Mouse (Mus musculus) C2C12 (cell line): ENCODE results near the gene Camta2. TPM values are rescaled to one million over a fixed set of nuclear protein-coding genes. Genes with fewer than 3 reads are reported as not detected.

Source experiments
- H3K27me3 ChIP-seq: one replicate; pipeline ENCODE4 v1.6.1; 2011; ENCODE audit not compliant: control insufficient read depth, insufficient read depth, insufficient read length
- H3K36me3 ChIP-seq: one replicate; pipeline ENCODE4 v1.6.1; 2011; ENCODE audit not compliant: control insufficient read depth, insufficient read depth
- H3K4me3 ChIP-seq: one replicate; pipeline ENCODE4 v1.5.1; 2011; ENCODE audit warnings: mild to moderate bottlenecking, control low read depth; ENCODE audit not compliant: poor library complexity, insufficient read depth, severe bottlenecking
- H3K79me2 ChIP-seq: one replicate; pipeline ENCODE4 v1.6.1; 2011; ENCODE audit not compliant: control insufficient read depth, insufficient read depth
- H3K79me3 ChIP-seq: one replicate; pipeline ENCODE4 v1.6.1; 2011; ENCODE audit warnings: low read depth, control low read depth
- H3ac ChIP-seq: one replicate; pipeline ENCODE3; 2011; ENCODE audit warnings: low read depth; ENCODE audit not compliant: control insufficient read depth, insufficient read length
- CEBPB ChIP-seq: IDR thresholded peaks from one replicate; pipeline ENCODE4 v1.6.1; 2011; ENCODE audit warnings: low read depth, mild to moderate bottlenecking, control low read depth, moderate library complexity
- CTCF ChIP-seq: IDR thresholded peaks from one replicate; pipeline ENCODE4 v1.5.1; 2011; ENCODE audit not compliant: control insufficient read depth, insufficient read depth, insufficient read length
- FOSL1 ChIP-seq: IDR thresholded peaks from one replicate; pipeline ENCODE4 v1.8.0; 2011; ENCODE audit warnings: mild to moderate bottlenecking, low read length; ENCODE audit not compliant: poor library complexity, insufficient read depth, severe bottlenecking
- MAX ChIP-seq: IDR thresholded peaks from one replicate; pipeline ENCODE4 v1.6.1; 2011; ENCODE audit warnings: mild to moderate bottlenecking, control low read depth
- MYOD1 ChIP-seq: IDR thresholded peaks from one replicate; pipeline ENCODE4 v1.6.1; 2011; ENCODE audit warnings: low read depth; ENCODE audit not compliant: control insufficient read depth, insufficient read length
- MYOG ChIP-seq: IDR thresholded peaks from one replicate; pipeline ENCODE4 v1.6.1; 2011; ENCODE audit not compliant: control insufficient read depth, insufficient read length; ENCODE audit errors: extremely low read depth
- USF1 ChIP-seq: IDR thresholded peaks from one replicate; pipeline ENCODE4 v1.6.1; 2011; ENCODE audit warnings: low read depth, mild to moderate bottlenecking, control low read depth, moderate library complexity
- polyA plus RNA-seq: library from polyadenylated mRNA; unstranded; fragments of >200 nt; fragmentation: generic; extraction: Trizol; gene quantifications from one replicate; pipeline ENCODE4 v1.2.1, GENCODE M21; 2012; ENCODE audit warnings: missing spikeins

Camta2 gene
- polyA plus RNA-seq, 1 experiment, result 9.0 TPM

GRCm38 (mm10) chr11:70688372-70688771, 467 bp upstream of the Camta2 start:
- Histone ChIP-seq H3ac (peak overlapping the region; percentile 85), H3K79me2 (peaks cover 10% of the 10 kb centered on the region), H3K27me3 (no peaks in the 10 kb centered on the region), H3K4me3 (peak overlapping the region; percentile 72), H3K79me3 (no peaks in the 10 kb centered on the region), H3K36me3 (peaks cover 19% of the 10 kb centered on the region)
- TF ChIP-seq CTCF (no peak), CEBPB (no peak)

DNA sequence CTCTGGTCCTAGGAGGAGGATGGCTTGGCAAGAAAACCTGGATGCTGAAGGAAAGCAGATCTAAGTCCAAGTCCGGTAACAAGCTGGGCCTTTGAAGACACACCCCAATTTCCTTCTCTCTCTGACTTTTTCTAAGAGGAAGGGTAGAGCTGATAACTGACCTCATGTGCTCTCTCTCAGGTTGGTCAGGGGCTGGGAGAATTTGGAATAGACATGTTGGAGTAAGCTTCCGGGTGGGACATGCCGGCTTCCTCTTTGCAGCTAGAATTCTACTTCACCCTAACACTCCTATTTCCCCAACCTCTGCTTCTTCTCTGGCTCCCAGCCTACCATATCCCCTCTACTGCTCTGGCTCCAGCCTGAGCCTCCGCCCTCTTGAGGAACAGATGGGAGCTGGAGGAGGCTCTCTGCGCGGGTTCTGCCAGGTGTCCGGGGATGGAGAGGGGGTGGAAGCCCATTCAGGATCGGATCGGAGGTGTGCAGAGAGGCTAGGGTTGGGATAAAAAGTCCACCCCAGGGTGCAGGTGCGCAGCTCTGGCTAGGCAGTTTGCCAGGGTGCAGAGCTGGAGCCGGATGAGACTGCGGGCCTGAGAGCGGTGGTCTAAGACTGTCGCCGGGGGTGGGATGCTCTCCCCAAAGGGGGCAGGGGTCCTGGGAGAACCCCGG, 871 bp downstream of the Camta2 start:
- Histone ChIP-seq H3K79me3 (no peaks in the 10 kb centered on the region), H3K36me3 (peaks cover 32% of the 10 kb centered on the region), H3K4me3 (peak overlapping the region; percentile 72), H3K79me2 (peaks cover 10% of the 10 kb centered on the region), H3ac (peak overlapping the region; percentile 85), H3K27me3 (no peaks in the 10 kb centered on the region)
- TF ChIP-seq MYOG, result no peak
- no peak for TF ChIP-seq USF1
- no peak for TF ChIP-seq CEBPB
- no peak for TF ChIP-seq MAX
- TF ChIP-seq FOSL1, result no peak
- TF ChIP-seq MYOD1, result no peak
- no peak for TF ChIP-seq CTCF

DNA sequence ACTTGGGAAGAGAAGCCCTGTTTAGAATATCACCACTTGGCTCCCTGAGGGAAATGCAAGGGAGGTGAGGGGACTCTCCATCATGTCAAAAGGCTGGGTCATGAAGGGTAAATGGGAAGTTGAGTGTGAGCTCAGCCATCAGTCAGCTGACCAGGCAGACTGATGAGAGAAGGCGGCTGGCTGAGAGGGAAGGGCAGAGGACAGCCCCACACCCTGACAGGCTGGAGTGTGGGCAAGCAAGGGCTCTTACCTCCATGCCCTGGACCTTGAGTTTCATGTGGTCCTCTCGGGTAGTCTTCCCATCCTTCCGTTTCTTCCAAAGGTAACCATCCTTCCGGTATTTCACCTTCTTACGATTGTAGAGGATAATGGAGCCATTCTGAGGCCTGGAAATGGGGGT, 4.3 kb downstream of the Camta2 start:
- Histone ChIP-seq H3ac (no peak overlapping the region), H3K27me3 (no peaks in the 10 kb centered on the region), H3K4me3 (no peak overlapping the region), H3K79me3 (no peaks in the 10 kb centered on the region), H3K79me2 (peaks cover 8% of the 10 kb centered on the region), H3K36me3 (peaks cover 47% of the 10 kb centered on the region)
- TF ChIP-seq CTCF (no peak), FOSL1 (no peak), MAX (no peak), USF1 (no peak), CEBPB (no peak), MYOG (no peak), MYOD1 (no peak)

DNA sequence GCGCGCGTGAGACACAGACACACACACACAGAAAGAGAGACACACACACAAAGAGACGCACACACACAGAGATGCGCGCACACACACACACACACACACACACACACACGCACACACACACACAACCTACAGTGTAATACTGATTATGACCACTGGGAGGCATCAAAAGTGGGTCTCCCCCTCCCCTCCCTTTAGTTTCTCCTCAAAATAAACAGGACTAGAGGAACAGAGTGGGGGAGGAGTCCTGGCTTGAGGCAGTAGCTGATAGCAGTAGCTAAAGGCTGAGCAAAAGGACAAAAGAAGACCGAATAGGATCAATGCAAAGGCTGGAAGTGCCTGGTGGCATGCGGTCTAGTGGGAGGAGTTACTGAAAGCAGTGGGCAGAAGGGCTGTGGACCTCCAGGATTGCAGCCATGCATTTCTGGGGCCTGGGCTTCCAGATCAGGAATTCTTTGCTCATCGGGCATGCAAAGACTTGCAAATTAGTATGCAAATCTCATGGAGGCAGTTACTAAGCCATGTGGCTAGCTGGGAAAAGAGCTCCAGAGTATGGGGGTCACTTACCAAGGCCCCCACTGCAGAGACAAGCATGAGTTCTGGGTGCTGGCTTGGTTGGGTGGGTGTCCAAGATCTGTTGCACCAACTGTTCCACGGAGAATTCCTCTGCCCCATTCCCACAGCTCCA, 5.9 kb downstream of the Camta2 start:
- no peaks in the 10 kb centered on the region for H3K79me2 ChIP-seq
- H3ac ChIP-seq, result no peak overlapping the region
- no peak overlapping the region for H3K4me3 ChIP-seq
- peaks cover 49% of the 10 kb centered on the region for H3K36me3 ChIP-seq
- H3K27me3 ChIP-seq, result no peaks in the 10 kb centered on the region
- TF ChIP-seq USF1 (no peak), MYOG (no peak), CTCF (no peak), FOSL1 (no peak), CEBPB (no peak), MYOD1 (no peak), MAX (no peak)
- no peaks in the 10 kb centered on the region for H3K79me3 ChIP-seq

DNA sequence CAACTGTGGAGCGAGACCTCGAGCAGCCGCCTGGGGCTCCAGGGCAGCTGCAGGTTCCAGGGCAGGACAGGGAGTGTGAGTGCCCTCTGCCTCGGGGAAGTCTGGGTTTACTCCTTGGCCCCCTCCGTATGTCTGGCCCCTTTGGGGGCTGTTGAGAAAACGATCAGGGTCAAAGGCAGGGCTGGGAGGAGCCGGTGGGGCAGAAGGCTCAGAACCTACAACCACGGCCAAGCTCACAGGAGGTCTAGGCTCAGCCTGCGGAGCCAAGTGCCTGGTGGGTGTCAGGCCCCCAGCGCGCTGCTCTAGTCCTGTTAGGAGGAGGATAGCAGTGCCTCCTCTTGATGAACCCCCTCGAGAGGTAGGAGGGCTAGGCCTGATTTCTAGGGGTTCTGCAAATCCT, 6.7 kb downstream of the Camta2 start:
- Histone ChIP-seq H3K4me3 (no peak overlapping the region), H3K36me3 (peaks cover 57% of the 10 kb centered on the region), H3K79me3 (no peaks in the 10 kb centered on the region), H3K27me3 (no peaks in the 10 kb centered on the region), H3K79me2 (no peaks in the 10 kb centered on the region), H3ac (no peak overlapping the region)
- no peak for TF ChIP-seq CEBPB
- TF ChIP-seq MYOG, result no peak
- TF ChIP-seq CTCF, result no peak
- no peak for TF ChIP-seq USF1
- no peak for TF ChIP-seq MYOD1
- TF ChIP-seq MAX, result no peak
- TF ChIP-seq FOSL1, result no peak

DNA sequence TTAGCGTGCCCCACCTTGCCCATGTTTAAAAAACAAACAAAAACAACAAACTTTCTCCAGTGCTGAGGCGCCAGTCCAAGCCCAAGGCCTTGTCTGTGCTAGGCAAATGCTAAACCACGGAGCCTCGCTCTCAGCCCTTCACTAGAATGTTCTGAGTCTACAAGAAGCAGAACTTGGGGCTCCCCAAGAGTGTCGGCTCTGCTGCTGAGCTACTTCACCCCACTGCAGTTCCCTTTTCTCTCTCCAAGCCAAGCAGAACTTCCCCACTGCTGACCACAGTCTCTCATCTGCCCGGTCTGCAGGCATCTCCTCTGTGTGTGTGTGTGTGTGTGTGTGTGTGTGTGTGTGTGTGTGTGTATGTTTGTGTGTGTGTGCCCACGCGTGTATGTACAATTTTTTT, 8.0 kb downstream of the Camta2 start:
- Histone ChIP-seq H3K36me3 (peaks cover 58% of the 10 kb centered on the region), H3K27me3 (no peaks in the 10 kb centered on the region), H3ac (no peak overlapping the region), H3K79me2 (no peaks in the 10 kb centered on the region), H3K4me3 (no peak overlapping the region), H3K79me3 (no peaks in the 10 kb centered on the region)
- TF ChIP-seq MYOG (no peak), MAX (no peak), CEBPB (no peak), MYOD1 (no peak), CTCF (no peak), USF1 (no peak), FOSL1 (no peak)
